20 mouse cellular contexts compared by ENCODE assay signal in the genomic region with DNA sequence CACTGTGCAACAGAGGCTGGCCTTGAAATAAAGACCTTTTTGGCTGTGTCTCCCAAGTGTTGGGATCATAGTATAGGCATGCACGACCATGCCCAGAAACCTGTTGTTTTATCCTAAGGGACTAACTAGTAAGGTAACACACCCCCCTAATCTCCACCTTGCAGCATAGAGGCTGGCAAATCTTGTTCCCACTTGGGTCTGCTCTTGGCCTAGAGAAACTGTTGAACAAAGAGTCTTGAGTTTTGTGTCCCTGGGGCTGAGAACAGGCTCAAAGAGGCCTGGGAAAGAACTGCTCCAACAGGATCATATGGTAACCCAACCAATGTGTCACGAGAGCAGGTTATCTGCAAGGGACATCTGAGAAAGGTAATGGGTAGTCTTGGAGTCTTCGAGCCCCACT.
"Had no signal": no experiment of that assay in that cellular context is flagged by ENCODE, and none has a peak within 500 bp of the region (broad histone marks: within the 10 kb centered on the region; RNA-seq: fewer than 3 reads in every experiment).

No protein-coding gene starts in this region.

- H3K4me3 ChIP-seq: lung, embryonic 15.5 days; midbrain, embryonic 10.5 days; midbrain, embryonic 12.5 days; myocyte; neural tube, embryonic 13.5 days; neural tube, embryonic 15.5 days; stomach, embryonic 15.5 days had no signal

- H3K4me2 ChIP-seq: lung, embryonic 15.5 days; midbrain, embryonic 12.5 days; neural tube, embryonic 13.5 days; neural tube, embryonic 15.5 days; stomach, embryonic 15.5 days had no signal

- H3K27ac ChIP-seq: liver, embryonic 14.5 days; lung, embryonic 15.5 days; midbrain, embryonic 10.5 days; midbrain, embryonic 12.5 days; neural tube, embryonic 13.5 days; neural tube, embryonic 15.5 days; stomach, embryonic 15.5 days had no signal

- ATAC-seq: lung, postnatal 0 days; midbrain, embryonic 16.5 days had no signal

- DNase-seq: lung, adult 2 months; lung, postnatal 14 days; lung, postnatal 36 days; midbrain, embryonic 14.5 days; retina, postnatal 1 day; right cerebral cortex, adult 18-20 months; right cerebral cortex, postnatal 25 days; thymus, adult 18-20 months; thymus, postnatal 14 days; thymus, postnatal 36 days had no signal

- H3K9me3 ChIP-seq: lung, embryonic 15.5 days; midbrain, embryonic 10.5 days; midbrain, embryonic 12.5 days; neural tube, embryonic 13.5 days; neural tube, embryonic 15.5 days; stomach, embryonic 15.5 days had no signal

- H3K27me3 ChIP-seq: lung, embryonic 15.5 days; midbrain, embryonic 12.5 days; neural tube, embryonic 13.5 days; neural tube, embryonic 15.5 days; stomach, embryonic 15.5 days had no signal

- H3K9ac ChIP-seq: liver, embryonic 14.5 days; lung, embryonic 15.5 days; midbrain, embryonic 12.5 days; neural tube, embryonic 13.5 days; neural tube, embryonic 15.5 days; stomach, embryonic 15.5 days had no signal

- H3K4me1 ChIP-seq: lung, embryonic 15.5 days; midbrain, embryonic 12.5 days; neural tube, embryonic 13.5 days; neural tube, embryonic 15.5 days; stomach, embryonic 15.5 days had no signal
